Mouse (Mus musculus) granulocyte monocyte progenitor cell, adult 5-6 weeks (primary cell): ENCODE data around the gene Chd1l. TPM values are rescaled to one million over a fixed set of nuclear protein-coding genes. Genes with fewer than 3 reads are reported as not detected.

Experiments used
- ATAC-seq: replicated peaks from 2 replicates; pipeline ENCODE4 v1.8.0; 2016; ENCODE audit warnings: mild to moderate bottlenecking, moderate TSS enrichment, inconsistent platforms; ENCODE audit not compliant: poor library complexity, severe bottlenecking
- total RNA-seq, 2 experiments: library from RNA; stranded (forward) in 1 of 2; stranded (reverse) in 1 of 2; fragments of 200-712, 200-1000 nt in 1 of 2; fragments of >200 nt in 1 of 2; fragmentation: Nextera tagmentation in 1 of 2; gene quantifications; 2 replicates each; pipeline ENCODE4 v1.2.3; 2014 to 2017

Chd1l gene
- total RNA-seq, 2 experiments from 2014 or later = 13.7 to 55.6 TPM

DNA sequence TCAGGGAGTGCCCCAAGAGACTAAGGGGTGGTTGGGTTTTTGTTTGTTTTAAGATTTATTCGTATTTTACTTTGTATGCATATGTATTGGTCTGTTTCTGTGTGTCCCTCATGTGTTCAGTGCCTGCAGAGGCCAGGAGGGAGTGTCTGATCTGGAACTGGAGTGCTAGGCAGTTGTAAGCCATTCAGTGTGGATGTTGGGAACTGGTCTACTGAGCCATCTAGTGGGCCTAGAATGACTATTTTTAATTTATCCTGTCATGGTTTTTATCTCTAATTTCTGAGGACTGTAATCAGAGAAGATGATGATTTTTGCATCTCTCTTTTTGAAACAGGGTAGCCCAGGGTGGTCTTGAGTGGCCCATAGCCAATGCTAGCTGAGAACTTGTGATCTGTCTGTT is 71.4 kb downstream of the Chd1l start:
- no peak for ATAC-seq

DNA sequence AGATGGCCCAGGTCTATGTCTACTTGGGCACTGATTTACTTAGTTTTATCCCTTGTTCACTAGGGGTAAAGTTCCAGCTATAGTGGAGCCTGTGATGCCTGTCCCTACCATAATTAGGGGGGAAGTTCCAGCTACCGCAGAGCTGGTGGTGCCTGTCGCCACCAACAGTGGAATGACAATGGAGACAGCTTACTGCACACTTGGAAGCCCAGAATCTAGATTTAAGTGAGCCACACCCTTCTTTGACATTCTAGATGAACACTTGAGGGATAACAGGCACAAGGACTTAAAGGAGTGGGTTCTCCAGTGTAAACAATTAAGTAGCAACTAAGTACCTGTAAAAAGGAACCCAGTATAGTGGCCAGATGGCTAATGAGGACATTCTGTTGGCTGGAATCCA is 73.0 kb downstream of the Chd1l start:
- ATAC-seq = no peak

DNA sequence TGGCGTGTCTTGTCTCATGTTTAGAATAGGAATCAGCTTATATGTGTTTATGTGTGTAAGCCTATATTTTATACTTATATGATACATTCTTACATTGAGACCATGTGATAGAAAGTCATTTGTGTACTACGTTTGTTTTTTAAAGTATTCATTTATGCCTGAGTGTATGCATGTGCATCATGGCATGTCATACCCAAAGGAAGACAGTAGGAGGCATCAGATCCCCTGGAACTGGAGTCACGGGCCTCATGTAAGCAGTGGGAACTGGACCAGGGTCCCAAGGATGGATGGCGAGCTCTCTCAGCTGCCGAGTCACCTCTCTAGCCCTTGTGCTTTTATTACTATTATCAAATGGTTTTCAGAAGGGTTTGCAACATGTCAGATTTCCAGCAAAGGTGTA is 74.3 kb downstream of the Chd1l start:
- no peak for ATAC-seq

DNA sequence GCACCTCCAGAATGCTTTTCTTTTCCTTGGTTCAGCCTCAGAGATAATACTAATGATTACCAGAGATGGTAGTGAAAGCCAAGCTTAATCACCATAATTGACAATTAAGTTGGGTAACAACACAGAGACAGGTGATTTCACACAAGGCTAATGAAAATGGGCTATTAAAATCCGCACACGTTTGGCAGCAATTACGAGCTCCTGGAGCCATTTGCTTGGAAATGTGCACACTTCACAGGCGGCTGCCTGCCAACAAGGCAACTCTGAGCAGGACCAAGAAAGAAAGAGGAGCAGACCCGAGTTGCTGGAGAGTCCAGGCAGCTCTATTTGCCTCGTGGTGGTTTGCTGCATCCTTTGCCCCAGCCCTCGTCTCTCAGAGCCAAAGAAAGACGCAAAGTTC is 84.5 kb downstream of the Chd1l start:
- no peak for ATAC-seq

DNA sequence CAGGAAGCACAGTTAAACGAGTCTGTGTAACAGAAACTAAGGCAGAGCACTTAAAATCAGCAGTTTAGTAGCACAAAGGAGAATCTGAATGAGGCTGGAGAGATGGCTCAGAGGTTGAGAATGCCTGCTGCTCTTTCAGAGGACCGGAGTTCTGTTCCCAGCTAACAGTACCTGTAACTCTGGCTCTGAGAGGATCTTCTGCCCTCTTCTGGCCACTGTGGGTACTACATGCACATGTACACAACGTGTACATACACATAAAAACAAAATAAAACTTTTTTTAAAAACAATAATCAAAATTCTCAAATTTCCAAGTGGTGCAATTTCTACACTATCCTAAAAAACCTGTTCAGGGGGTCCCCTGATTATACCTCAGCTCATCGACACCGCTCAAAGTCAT is 85.2 kb downstream of the Chd1l start:
- no peak for ATAC-seq

DNA sequence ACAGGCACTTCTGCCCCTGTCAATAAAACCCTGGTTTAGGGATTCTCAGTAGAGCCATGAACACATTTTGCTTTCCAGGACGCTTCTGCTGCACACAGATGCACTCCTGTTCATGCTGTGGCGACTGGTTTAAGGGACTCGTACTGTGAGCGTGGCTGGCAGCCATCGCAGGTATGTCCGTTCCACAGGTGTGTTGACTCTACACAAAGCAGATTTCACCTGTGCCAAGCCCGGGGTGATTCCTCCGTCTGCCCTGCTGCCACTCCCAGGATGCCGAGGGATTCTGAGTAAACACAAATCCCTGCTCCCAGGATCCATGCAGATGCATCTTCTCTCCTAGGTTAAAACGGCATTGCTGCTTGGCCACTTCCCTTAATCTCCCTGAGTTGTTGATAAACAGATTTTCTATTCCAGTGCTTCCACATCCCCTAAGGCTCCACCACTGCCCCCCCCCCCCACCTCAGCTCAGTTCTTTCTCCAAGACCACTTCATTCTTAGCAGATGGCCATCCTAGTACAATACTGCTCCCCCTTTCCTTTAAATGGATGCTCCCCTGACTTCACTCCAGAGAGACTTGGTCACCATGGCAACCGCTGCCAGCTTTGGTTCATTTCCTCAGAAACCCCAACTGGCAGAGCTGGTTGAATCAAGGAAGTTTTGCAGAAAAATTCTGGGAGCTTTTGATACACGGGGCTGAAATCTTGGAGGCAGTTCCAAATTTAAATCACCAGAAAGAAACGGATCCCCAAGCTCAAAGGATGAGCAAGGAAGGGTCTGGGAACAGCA is 87.9 kb downstream of the Chd1l start:
- no peak for ATAC-seq

DNA sequence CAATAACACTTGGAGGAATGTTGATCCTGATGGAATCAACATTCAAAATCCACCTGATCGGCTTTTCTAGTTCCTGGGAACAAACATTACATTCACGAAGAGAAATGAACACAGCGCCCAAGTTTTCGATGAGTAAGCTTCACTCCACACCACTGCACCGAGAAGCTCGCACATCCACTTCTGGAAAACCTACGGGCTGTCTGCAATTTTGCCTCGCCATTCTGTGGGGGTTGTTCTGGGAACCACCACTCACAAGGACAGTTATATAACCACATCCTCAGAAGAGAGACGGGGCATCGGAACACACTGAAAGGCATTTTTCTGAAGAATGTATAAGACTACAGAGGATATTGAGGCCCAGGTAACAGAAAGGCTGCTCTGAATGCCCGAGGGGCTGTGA is 90.1 kb downstream of the Chd1l start:
- no peak for ATAC-seq

DNA sequence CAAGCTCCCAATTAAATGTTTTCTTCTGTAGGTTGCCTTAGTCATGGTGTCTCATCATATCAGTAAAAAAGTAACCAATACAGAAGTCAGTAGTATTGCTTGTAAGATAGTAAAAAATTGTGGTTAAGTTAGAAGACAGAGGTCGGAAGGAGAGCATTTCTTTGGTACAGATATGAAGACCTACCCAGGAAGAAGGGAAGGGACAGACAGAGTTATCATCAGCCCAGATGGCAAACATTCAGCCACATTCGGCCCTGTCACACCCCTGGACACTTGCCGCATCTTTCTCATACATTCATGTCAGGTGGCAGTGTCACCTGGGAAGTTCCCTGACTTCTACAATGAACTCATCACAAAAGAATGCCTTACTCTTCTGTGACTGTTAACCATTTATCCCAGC is 97.7 kb downstream of the Chd1l start:
- no peak for ATAC-seq

Other genes with a start within 250 kb of the Chd1l start
- not detected in 2 replicates for gene Olfr1402, start 188.2 kb downstream of the Chd1l start, total RNA-seq (2014; fragmentation: Nextera tagmentation)
- gene Olfr1402, start 188.2 kb downstream of the Chd1l start, total RNA-seq (2017) = not detected in 2 replicates
- gene Fmo5, start 18.6 kb upstream of the Chd1l start, total RNA-seq (2014; fragmentation: Nextera tagmentation) = 1.8 and 6.8 TPM in 2 replicates
- 1.5 and 1.8 TPM in 2 replicates for gene Fmo5, start 18.6 kb upstream of the Chd1l start, total RNA-seq (2017)
- 4.1 and 10.1 TPM in 2 replicates for gene Prkab2, start 48.0 kb upstream of the Chd1l start, total RNA-seq (2014; fragmentation: Nextera tagmentation)
- 3.3 and 5.0 TPM in 2 replicates for gene Prkab2, start 48.0 kb upstream of the Chd1l start, total RNA-seq (2017)
- gene Gm17651, start 64.5 kb upstream of the Chd1l start, total RNA-seq (2014; fragmentation: Nextera tagmentation) = not detected in 2 replicates
- gene Gm17651, start 64.5 kb upstream of the Chd1l start, total RNA-seq (2017) = not detected in 2 replicates